Mouse (Mus musculus): ENCODE results near the gene Ptov1. TPM values are rescaled to one million over a fixed set of nuclear protein-coding genes. Genes with fewer than 3 reads are reported as not detected.
"Not testable (repeated sequence)": the region's sequence is repeated elsewhere in the genome, so short reads cannot be mapped to it uniquely, and the experiment has no call there.

Ptov1 gene
- polyA plus RNA-seq, 1 experiment: 66.2 TPM

DNA sequence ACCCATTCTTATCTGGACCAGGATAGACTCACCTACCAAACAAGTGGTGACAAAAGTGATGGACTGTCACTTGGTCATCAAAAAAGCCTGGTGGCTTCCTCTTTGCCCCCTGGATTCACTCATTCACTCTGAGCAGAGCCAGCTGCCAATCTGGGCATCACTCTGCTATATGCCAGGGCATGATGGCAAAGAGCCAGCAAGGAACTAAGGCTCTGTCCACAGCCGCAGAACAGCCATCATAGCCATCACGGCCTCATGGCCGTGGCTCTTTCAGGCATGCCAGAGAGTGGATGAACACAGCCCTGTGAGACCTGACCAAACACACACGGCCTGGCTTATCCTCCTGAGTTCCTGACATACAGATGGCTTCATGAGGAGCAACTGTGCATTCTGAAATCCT is 21.1 kb upstream of the Ptov1 start:
- no peak for DNase-seq (ENCODE audit: low read depth in 1 of 2, low spot score in 2 of 2)
- WGBS: 92% methylated on average over 4 of the region's 4 CpGs
- no peak for TF ChIP-seq POLR2A (IDR thresholded peaks at IDR 0.05; ENCODE audit: low read depth, low read length)
- TF ChIP-seq CTCF (IDR thresholded peaks at IDR 0.05; ENCODE audit: extremely low read depth, insufficient read depth, insufficient read length, insufficient replicate concordance): no peak
- no peak overlapping the region for H3K27ac ChIP-seq (ENCODE audit: insufficient read depth, low read length)
- no peaks in the 10 kb centered on the region for H3K27me3 ChIP-seq (ENCODE audit: control insufficient read depth, insufficient read depth, low read length)
- H3K36me3 ChIP-seq (ENCODE audit: control insufficient read depth, insufficient read depth, low read length): no peaks in the 10 kb centered on the region
- peaks cover 3% of the 10 kb centered on the region; the same call in 1 of the 2 replicates for H3K4me1 ChIP-seq (ENCODE audit: control insufficient read depth, insufficient read depth, insufficient read length)
- no peak overlapping the region for H3K4me3 ChIP-seq (ENCODE audit: extremely low read depth, insufficient read depth, insufficient read length)

- no peaks in the 10 kb centered on the region for H3K36me3 ChIP-seq (ENCODE audit: control insufficient read depth, insufficient read depth, low read length)
- H3K4me3 ChIP-seq (ENCODE audit: extremely low read depth, insufficient read depth, insufficient read length): no peak overlapping the region
- H3K4me1 ChIP-seq (ENCODE audit: control insufficient read depth, insufficient read depth, insufficient read length): peaks cover under 1% of the 10 kb centered on the region; the same call in 1 of the 2 replicates
- no peaks in the 10 kb centered on the region for H3K27me3 ChIP-seq (ENCODE audit: control insufficient read depth, insufficient read depth, low read length)
- WGBS: 83% methylated on average over 7 of the region's 7 CpGs
- DNase-seq (ENCODE audit: low read depth in 1 of 2, low spot score in 2 of 2): no peak
- no peak overlapping the region for H3K27ac ChIP-seq (ENCODE audit: insufficient read depth, low read length)
- TF ChIP-seq POLR2A (IDR thresholded peaks at IDR 0.05; ENCODE audit: low read depth, low read length) (no peak), CTCF (IDR thresholded peaks at IDR 0.05; ENCODE audit: extremely low read depth, insufficient read depth, insufficient read length, insufficient replicate concordance) (no peak)
Measured at GRCm38 (mm10) chr7:44890180-44890579, 20.6 kb upstream of the Ptov1 start.

DNA sequence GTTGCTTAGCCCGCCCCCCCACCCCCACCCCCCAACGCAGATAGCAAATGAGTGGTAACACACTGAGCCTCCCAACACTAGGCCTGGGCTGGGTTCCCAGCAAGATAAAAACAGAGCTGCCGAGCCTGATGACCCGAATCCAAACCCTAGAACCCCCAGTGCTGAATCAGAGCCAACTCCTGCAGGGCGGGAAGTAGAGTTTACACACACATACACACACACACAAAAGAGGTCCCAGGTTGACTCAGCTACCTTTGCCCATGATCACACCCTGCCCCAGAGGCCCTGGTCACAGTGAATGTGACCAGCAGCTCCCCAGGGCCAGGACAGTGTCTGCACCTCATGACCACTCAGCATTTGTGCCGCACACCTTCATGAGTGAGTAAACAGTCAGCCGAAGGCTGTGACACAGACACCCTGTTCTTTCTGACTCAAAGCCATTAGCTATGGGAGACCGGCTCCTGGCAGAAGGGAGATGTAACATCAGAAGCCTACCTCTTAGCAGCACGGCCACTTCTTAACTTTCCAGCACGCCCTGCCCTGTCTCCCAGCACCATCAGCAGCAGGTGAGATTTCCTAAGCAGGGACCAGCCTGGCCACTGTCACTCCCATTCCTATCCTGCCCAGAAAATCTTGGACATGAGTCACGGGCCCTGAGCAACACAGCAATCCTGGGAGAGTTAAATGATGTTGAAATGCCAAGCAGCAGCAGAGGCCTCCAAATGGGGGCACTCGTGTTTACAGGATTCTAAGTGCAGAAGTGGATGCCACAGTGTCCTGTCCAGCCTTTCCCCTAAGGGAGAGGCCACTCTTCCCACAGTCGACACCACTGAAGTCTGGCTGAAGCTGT is 18.9 kb upstream of the Ptov1 start:
- no peak overlapping the region for H3K27ac ChIP-seq (ENCODE audit: insufficient read depth, low read length)
- TF ChIP-seq CTCF (IDR thresholded peaks at IDR 0.05; ENCODE audit: extremely low read depth, insufficient read depth, insufficient read length, insufficient replicate concordance) (no peak), POLR2A (IDR thresholded peaks at IDR 0.05; ENCODE audit: low read depth, low read length) (no peak)

DNA sequence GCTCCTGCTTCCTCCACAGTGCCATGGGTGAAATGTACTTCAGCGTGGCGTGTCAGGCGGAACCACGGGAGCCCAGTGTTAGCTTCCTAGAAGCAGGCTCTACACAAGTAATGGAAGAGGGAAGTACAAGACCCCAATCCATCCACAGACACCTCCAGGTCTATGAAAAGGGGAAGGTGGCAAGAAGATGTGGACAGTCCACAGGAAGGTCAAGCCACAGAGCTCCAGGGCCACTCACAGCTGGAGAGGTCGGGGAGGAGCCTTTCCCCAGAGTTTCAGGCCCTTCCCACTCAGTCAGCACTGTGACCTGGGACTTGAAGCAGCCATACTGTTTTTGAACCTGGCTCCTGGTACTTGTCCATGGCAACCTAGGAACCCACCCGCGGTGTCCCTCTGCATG is 17.4 kb upstream of the Ptov1 start:
- TF ChIP-seq CTCF (IDR thresholded peaks at IDR 0.05; ENCODE audit: extremely low read depth, insufficient read depth, insufficient read length, insufficient replicate concordance): no peak
- no peak for TF ChIP-seq POLR2A (IDR thresholded peaks at IDR 0.05; ENCODE audit: low read depth, low read length)
- H3K36me3 ChIP-seq (ENCODE audit: control insufficient read depth, insufficient read depth, low read length): peaks cover 14% of the 10 kb centered on the region
- H3K4me1 ChIP-seq (ENCODE audit: control insufficient read depth, insufficient read depth, insufficient read length): no peaks in the 10 kb centered on the region
- no peak overlapping the region for H3K4me3 ChIP-seq (ENCODE audit: extremely low read depth, insufficient read depth, insufficient read length)
- no peaks in the 10 kb centered on the region for H3K27me3 ChIP-seq (ENCODE audit: control insufficient read depth, insufficient read depth, low read length)
- no peak overlapping the region for H3K27ac ChIP-seq (ENCODE audit: insufficient read depth, low read length)
- 85% methylated on average over 7 of the region's 7 CpGs for WGBS
- DNase-seq (ENCODE audit: low read depth in 1 of 2, low spot score in 2 of 2): no peak

More for the DNA sequence above, 18.9 kb upstream of the Ptov1 start:
- no peak overlapping the region for H3K4me3 ChIP-seq (ENCODE audit: extremely low read depth, insufficient read depth, insufficient read length)
- 90% methylated on average over 13 of the region's 13 CpGs for WGBS
- peaks cover 9% of the 10 kb centered on the region for H3K36me3 ChIP-seq (ENCODE audit: control insufficient read depth, insufficient read depth, low read length)
- no peaks in the 10 kb centered on the region for H3K27me3 ChIP-seq (ENCODE audit: control insufficient read depth, insufficient read depth, low read length)
- no peaks in the 10 kb centered on the region for H3K4me1 ChIP-seq (ENCODE audit: control insufficient read depth, insufficient read depth, insufficient read length)
- DNase-seq (ENCODE audit: low read depth in 1 of 2, low spot score in 2 of 2): no peak

- H3K27me3 ChIP-seq (ENCODE audit: control insufficient read depth, insufficient read depth, low read length): no peaks in the 10 kb centered on the region
- no peak overlapping the region for H3K4me3 ChIP-seq (ENCODE audit: extremely low read depth, insufficient read depth, insufficient read length)
- H3K36me3 ChIP-seq (ENCODE audit: control insufficient read depth, insufficient read depth, low read length): peaks cover 28% of the 10 kb centered on the region
- no peak for DNase-seq (ENCODE audit: low read depth in 1 of 2, low spot score in 2 of 2)
- WGBS: 97% methylated on average over 5 of the region's 5 CpGs
- H3K4me1 ChIP-seq (ENCODE audit: control insufficient read depth, insufficient read depth, insufficient read length): no peaks in the 10 kb centered on the region
- TF ChIP-seq POLR2A (IDR thresholded peaks at IDR 0.05; ENCODE audit: low read depth, low read length) (no peak), CTCF (IDR thresholded peaks at IDR 0.05; ENCODE audit: extremely low read depth, insufficient read depth, insufficient read length, insufficient replicate concordance) (no peak)
- H3K27ac ChIP-seq (ENCODE audit: insufficient read depth, low read length): no peak overlapping the region
Measured at GRCm38 (mm10) chr7:44884637-44885036, 15.0 kb upstream of the Ptov1 start.

DNA sequence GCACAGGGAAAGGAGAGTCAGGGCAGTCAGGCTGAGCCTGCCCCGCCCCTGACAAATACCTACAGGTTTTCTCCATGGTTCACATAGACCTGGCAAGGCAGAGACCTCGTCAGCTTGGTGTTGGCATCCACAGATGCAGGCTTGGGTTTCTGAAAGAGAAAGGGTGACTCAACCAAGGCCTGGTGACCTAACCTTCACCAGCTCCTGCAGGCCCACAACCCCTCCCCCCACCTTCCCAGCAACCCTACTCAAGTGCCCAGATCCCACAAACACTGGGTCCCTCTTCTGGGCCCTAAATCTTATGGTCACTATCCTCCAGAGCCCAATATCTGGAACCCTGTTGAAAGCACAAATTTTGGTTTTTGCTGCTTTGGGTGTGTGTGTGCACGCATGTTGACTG is 13.4 kb upstream of the Ptov1 start:
- WGBS: 92% methylated on average over 3 of the region's 3 CpGs
- TF ChIP-seq CTCF (IDR thresholded peaks at IDR 0.05; ENCODE audit: extremely low read depth, insufficient read depth, insufficient read length, insufficient replicate concordance) (no peak), POLR2A (IDR thresholded peaks at IDR 0.05; ENCODE audit: low read depth, low read length) (no peak)
- no peaks in the 10 kb centered on the region for H3K27me3 ChIP-seq (ENCODE audit: control insufficient read depth, insufficient read depth, low read length)
- peaks cover 31% of the 10 kb centered on the region for H3K36me3 ChIP-seq (ENCODE audit: control insufficient read depth, insufficient read depth, low read length)
- no peak overlapping the region for H3K27ac ChIP-seq (ENCODE audit: insufficient read depth, low read length)
- no peak for DNase-seq (ENCODE audit: low read depth in 1 of 2, low spot score in 2 of 2)
- H3K4me3 ChIP-seq (ENCODE audit: extremely low read depth, insufficient read depth, insufficient read length): no peak overlapping the region
- no peaks in the 10 kb centered on the region for H3K4me1 ChIP-seq (ENCODE audit: control insufficient read depth, insufficient read depth, insufficient read length)

- WGBS: 91% methylated on average over 14 of the region's 14 CpGs
- Histone ChIP-seq H3K4me1 (ENCODE audit: control insufficient read depth, insufficient read depth, insufficient read length) (no peaks in the 10 kb centered on the region), H3K4me3 (ENCODE audit: extremely low read depth, insufficient read depth, insufficient read length) (no peak overlapping the region), H3K27ac (ENCODE audit: insufficient read depth, low read length) (no peak overlapping the region), H3K27me3 (ENCODE audit: control insufficient read depth, insufficient read depth, low read length) (no peaks in the 10 kb centered on the region), H3K36me3 (ENCODE audit: control insufficient read depth, insufficient read depth, low read length) (peaks cover 24% of the 10 kb centered on the region)
- no peak for DNase-seq (ENCODE audit: low read depth in 1 of 2, low spot score in 2 of 2)
- TF ChIP-seq CTCF (IDR thresholded peaks at IDR 0.05; ENCODE audit: extremely low read depth, insufficient read depth, insufficient read length, insufficient replicate concordance): no peak
- TF ChIP-seq POLR2A (IDR thresholded peaks at IDR 0.05; ENCODE audit: low read depth, low read length): no peak
Measured at GRCm38 (mm10) chr7:44877833-44878232, 8.2 kb upstream of the Ptov1 start.

- not testable (repeated sequence) for H3K27me3 ChIP-seq (ENCODE audit: control insufficient read depth, insufficient read depth, low read length); H3K4me3 ChIP-seq (ENCODE audit: extremely low read depth, insufficient read depth, insufficient read length); H3K27ac ChIP-seq (ENCODE audit: insufficient read depth, low read length); DNase-seq (ENCODE audit: low read depth in 1 of 2, low spot score in 2 of 2); H3K36me3 ChIP-seq (ENCODE audit: control insufficient read depth, insufficient read depth, low read length); H3K4me1 ChIP-seq (ENCODE audit: control insufficient read depth, insufficient read depth, insufficient read length)
- 91% methylated on average over 2 of the region's 2 CpGs for WGBS
Measured at GRCm38 (mm10) chr7:44871774-44872173, 2.2 kb upstream of the Ptov1 start.
